ENCODE assay signal across 8 mouse cellular contexts in the genomic region with DNA sequence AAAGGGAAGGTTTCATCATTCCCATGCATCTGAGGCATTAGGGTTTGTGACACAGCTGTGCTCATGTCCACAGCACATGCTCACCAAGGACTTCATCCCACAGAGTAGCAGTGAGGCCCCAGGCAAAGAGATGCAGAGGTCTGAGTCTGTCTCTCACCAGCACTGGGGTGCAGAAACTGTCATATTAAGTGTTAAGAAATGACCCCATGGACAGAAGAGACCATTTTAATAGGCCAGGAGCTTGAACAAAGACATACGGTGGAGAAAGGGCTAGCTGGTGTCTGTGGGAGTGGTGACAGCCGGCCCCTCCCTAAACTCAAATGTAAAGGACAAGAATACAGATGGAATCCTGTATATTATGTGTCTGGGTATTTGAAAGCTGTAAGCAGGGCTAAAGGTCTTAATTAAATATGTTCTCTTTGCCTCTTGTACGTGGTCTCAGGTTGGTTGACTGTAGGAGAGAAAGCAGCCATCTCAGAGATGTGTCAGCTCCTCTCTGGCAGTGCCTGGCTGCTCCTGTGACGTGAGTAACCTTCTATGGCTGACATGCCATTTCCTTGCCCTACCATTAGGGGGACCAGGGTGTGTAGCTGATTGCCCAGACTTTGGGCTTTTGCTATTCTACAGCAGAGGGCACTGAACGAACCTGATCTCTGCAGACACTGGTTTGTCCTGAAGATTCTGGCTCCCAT. TPM values are rescaled to one million over a fixed set of nuclear protein-coding genes. Genes with fewer than 3 reads are reported as not detected.
DNase-seq lines count a peak whose midpoint lies in the region; ATAC-seq lines count a peak whose summit lies in the region.

No protein-coding gene starts in this region.

- ATAC-seq in forebrain, embryonic 12.5 days (ENCODE audit: low FRiP score) = 0 out of 2 replicates have a peak, but pooled peaks have one; percentile 42
- 0 out of 2 replicates have a peak, but pooled peaks have one; percentile 8 for ATAC-seq in hindbrain, embryonic 13.5 days (ENCODE audit: low FRiP score)
- 0 out of 2 replicates have a peak, but pooled peaks have one; percentile 55 for ATAC-seq in liver, embryonic 13.5 days (ENCODE audit: low read depth)
- ATAC-seq in neutrophil, adult 5-6 weeks (ENCODE audit: extremely low read depth, insufficient number of reproducible peaks, low FRiP score, poor library complexity, severe bottlenecking) = peak; percentile 96

- H3K27ac ChIP-seq in forebrain, embryonic 12.5 days = no peak overlapping the region
- no peak overlapping the region for H3K27ac ChIP-seq in hindbrain, embryonic 13.5 days
- no peak overlapping the region for H3K27ac ChIP-seq in liver, embryonic 13.5 days

- WGBS in forebrain, embryonic 12.5 days = 36% methylated on average over 5 of the region's 5 CpGs
- 32% methylated on average over 5 of the region's 5 CpGs for WGBS in hindbrain, embryonic 13.5 days
- 32% methylated on average over 5 of the region's 5 CpGs for WGBS in liver, embryonic 13.5 days (ENCODE audit: insufficient replicate concordance)

- H3K4me2 ChIP-seq in forebrain, embryonic 12.5 days = no peak overlapping the region
- H3K4me2 ChIP-seq in hindbrain, embryonic 13.5 days = no peak overlapping the region
- H3K4me2 ChIP-seq in liver, embryonic 13.5 days = no peak overlapping the region

- H3K4me3 ChIP-seq in forebrain, embryonic 12.5 days (replicated peaks) = no peak overlapping the region
- no peak overlapping the region for H3K4me3 ChIP-seq in hindbrain, embryonic 13.5 days
- no peak overlapping the region for H3K4me3 ChIP-seq in liver, embryonic 13.5 days (replicated peaks)

- no peaks in the 10 kb centered on the region for H3K27me3 ChIP-seq in forebrain, embryonic 12.5 days
- no peaks in the 10 kb centered on the region for H3K27me3 ChIP-seq in hindbrain, embryonic 13.5 days
- H3K27me3 ChIP-seq in liver, embryonic 13.5 days = no peaks in the 10 kb centered on the region

- no peak overlapping the region for H3K9ac ChIP-seq in forebrain, embryonic 12.5 days
- H3K9ac ChIP-seq in hindbrain, embryonic 13.5 days = no peak overlapping the region
- H3K9ac ChIP-seq in liver, embryonic 13.5 days = no peak overlapping the region

- DNase-seq in urinary bladder, postnatal 25 days (ENCODE audit: low spot score) = peak; percentile 32
- DNase-seq in urinary bladder, postnatal 10 days (ENCODE audit: low spot score) = no peak
- peak; percentile 41 for DNase-seq in c-Kit-positive CD71-negative TER-119-negative erythroid progenitor cells, embryonic 14.5 days (ENCODE audit: low read depth)
- DNase-seq in liver, embryonic 13.5 days = peak; percentile 17
- DNase-seq in left cerebral cortex, adult 11 months (ENCODE audit: low spot score) = no peak

- H3K9me3 ChIP-seq in forebrain, embryonic 12.5 days = no peaks in the 10 kb centered on the region
- no peaks in the 10 kb centered on the region for H3K9me3 ChIP-seq in hindbrain, embryonic 13.5 days
- H3K9me3 ChIP-seq in liver, embryonic 13.5 days (replicated peaks) = no peaks in the 10 kb centered on the region

- H3K4me1 ChIP-seq in forebrain, embryonic 12.5 days = 0 out of 2 replicates have a peak, but pooled peaks cover 3% of the 10 kb centered on the region
- H3K4me1 ChIP-seq in hindbrain, embryonic 13.5 days (replicated peaks) = 0 out of 2 replicates have a peak, but pooled peaks cover 3% of the 10 kb centered on the region
- 0 out of 2 replicates have a peak, but pooled peaks cover 3% of the 10 kb centered on the region for H3K4me1 ChIP-seq in liver, embryonic 13.5 days (replicated peaks)

- no peaks in the 10 kb centered on the region for H3K36me3 ChIP-seq in forebrain, embryonic 12.5 days (replicated peaks)
- H3K36me3 ChIP-seq in hindbrain, embryonic 13.5 days = no peaks in the 10 kb centered on the region
- H3K36me3 ChIP-seq in liver, embryonic 13.5 days = no peaks in the 10 kb centered on the region

RNA-seq across cellular contexts. Expression of gene Rasa2, which starts 43.8 kb away (rescaled TPM):
- 17.6 and 18.8 TPM in 2 replicates for polyA plus RNA-seq in forebrain, embryonic 12.5 days (2016; fragmentation: Nextera tagmentation; extraction: Ambion mirVana)
- polyA plus RNA-seq in hindbrain, embryonic 13.5 days (2015; fragmentation: Nextera tagmentation; extraction: Ambion mirVana) = 18.3 and 19.5 TPM in 2 replicates
- polyA plus RNA-seq in liver, embryonic 13.5 days (2015; fragmentation: Nextera tagmentation; extraction: Ambion mirVana) = 2.9 and 3.2 TPM in 2 replicates
- total RNA-seq in neutrophil, adult 5-6 weeks (2017) = 61.8 and 77.9 TPM in 2 replicates

Comparison
In these comparisons a context has a peak if more than half of its experiments do, and no peak if none do; other contexts are left out.
1. DNase-seq: peak in urinary bladder, postnatal 25 days (single experiment), c-Kit-positive CD71-negative TER-119-negative erythroid progenitor cells, embryonic 14.5 days (single experiment) and liver, embryonic 13.5 days (single experiment); none in urinary bladder, postnatal 10 days (single experiment) and left cerebral cortex, adult 11 months (single experiment).
2. ATAC-seq: peak in every context shown above with its lines; median percentile 96 in neutrophil, adult 5-6 weeks; 55 in liver, embryonic 13.5 days; 42 in forebrain, embryonic 12.5 days; 8 in hindbrain, embryonic 13.5 days.